Mouse (Mus musculus) heart, postnatal 0 days (tissue): ENCODE measurements around the gene Ifit2.
"Not testable (repeated sequence)": the region's sequence is repeated elsewhere in the genome, so short reads cannot be mapped to it uniquely, and the experiment has no call there.

Source experiments
- CTCF ChIP-seq: IDR thresholded peaks from 2 replicates; pipeline ENCODE4 v1.5.1; 2016; ENCODE audit warnings: antibody characterized with exemption, control low read depth, low read depth
- EP300 ChIP-seq: IDR thresholded peaks from 2 replicates; pipeline ENCODE4 v1.6.1; 2016; ENCODE audit warnings: antibody characterized with exemption, low read depth

- TF ChIP-seq CTCF, EP300: not testable (repeated sequence)
Measured at GRCm38 (mm10) chr19:34585740-34586458, 35.4 kb downstream of the Ifit2 start.
